Mouse (Mus musculus): Measurements from ENCODE around the gene Isoc2b. TPM values are rescaled to one million over a fixed set of nuclear protein-coding genes. Genes with fewer than 3 reads are reported as not detected.
"Not testable (repeated sequence)": the region's sequence is repeated elsewhere in the genome, so short reads cannot be mapped to it uniquely, and the experiment has no call there.

Isoc2b gene
- polyA plus RNA-seq, 1 experiment from 2014 or later: 3.3 TPM

DNA sequence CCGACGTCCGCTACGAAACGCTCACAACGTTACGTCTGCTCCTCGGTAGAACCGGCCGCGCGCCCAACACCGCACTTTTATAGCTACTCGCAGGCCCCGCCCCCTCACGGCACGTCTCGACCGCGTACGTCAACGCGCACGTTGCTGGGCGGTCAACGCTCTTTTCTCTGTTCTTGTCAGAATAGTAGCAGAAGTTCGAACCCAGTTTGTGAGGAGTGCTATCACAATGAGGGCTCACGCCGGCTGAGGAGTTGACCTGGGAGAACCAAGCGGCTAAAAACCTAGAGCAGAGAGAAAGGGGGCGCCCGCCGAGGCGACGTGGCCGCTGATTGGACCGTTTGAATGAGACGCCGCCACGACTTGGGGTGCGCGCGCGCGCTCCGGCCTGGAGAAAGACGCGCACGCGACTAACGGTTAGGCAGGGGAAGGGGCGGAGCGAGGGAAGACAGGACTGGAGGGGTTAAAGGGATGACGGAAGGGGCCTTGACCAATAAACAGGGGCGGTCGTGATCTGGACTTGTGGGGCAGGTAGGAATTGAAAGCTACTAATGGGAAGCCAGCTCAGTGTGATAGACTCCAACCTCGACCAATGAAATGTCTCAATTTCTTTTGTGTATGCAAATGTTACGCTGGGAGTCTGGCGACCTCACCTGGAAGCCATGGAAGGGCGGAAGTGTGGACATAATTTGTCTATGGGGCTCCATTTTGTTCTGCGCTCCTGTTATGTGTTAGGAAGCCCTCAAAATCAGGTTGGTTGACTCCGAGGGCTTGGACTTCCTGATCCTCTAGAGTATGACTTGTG lies 57.6 kb downstream of the Isoc2b start, which contains the start of gene Ube2s:
Ube2s (minus strand) TSS at position 288 of the 802 bp plus-strand sequence.
- no peaks in the 10 kb centered on the region for H3K27me3 ChIP-seq (replicated peaks; ENCODE audit: control insufficient read depth, insufficient read depth, low read length)
- H3K4me3 ChIP-seq (ENCODE audit: low read depth, low read length): peak within 1 kb of the TSS; percentile 97
- H3K9me3 ChIP-seq (replicated peaks; ENCODE audit: control insufficient read depth, low read length): no peaks in the 10 kb centered on the region
- H3K36me3 ChIP-seq (ENCODE audit: control insufficient read depth, insufficient read depth, low read length): peaks cover 27% of the 10 kb centered on the region
- H3K27ac ChIP-seq (ENCODE audit: low read depth, low read length): peak within 1 kb of the TSS; percentile 93
- peak within 1 kb of the TSS; percentile 98 for H3K9ac ChIP-seq (ENCODE audit: low read length)
- H3K4me1 ChIP-seq (ENCODE audit: control insufficient read depth, insufficient read depth, low read length): peaks cover 20% of the 10 kb centered on the region
- under 1% methylated on average over 62 of the region's 62 CpGs for WGBS
- DNase-seq (ENCODE audit: low spot score) (peak; percentile 100), ATAC-seq (peak; percentile 98)
- peak within 1 kb of the TSS; percentile 76 for H3K4me2 ChIP-seq (ENCODE audit: low read length)

DNA sequence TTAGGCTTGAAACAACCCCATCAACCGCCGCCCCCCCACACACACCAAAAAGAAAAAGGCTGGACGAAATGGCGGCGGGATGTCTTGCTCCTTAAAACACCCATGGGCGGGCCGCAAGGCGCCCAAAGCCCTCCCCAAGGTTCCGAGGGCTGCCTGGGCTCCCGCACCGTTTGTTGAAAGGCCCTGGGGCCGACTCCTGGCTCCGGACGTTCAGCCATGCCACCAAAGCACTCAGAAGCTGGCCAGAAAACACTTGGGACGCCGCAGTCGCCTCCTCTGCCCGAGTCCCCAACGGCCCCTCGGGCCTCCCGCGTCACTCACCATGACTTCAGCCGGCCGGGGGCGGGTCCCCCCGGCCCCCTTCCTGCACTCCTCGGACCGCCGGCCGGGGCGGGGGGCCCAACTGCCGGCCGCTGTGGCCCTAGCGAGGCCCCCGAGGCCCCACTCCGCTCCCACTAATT lies 58.2 kb downstream of the Isoc2b start:
- H3K9ac ChIP-seq (ENCODE audit: low read length): peak overlapping the region; percentile 98
- H3K36me3 ChIP-seq (ENCODE audit: control insufficient read depth, insufficient read depth, low read length): peaks cover 34% of the 10 kb centered on the region
- H3K27me3 ChIP-seq (replicated peaks; ENCODE audit: control insufficient read depth, insufficient read depth, low read length): no peaks in the 10 kb centered on the region
- H3K4me3 ChIP-seq (ENCODE audit: low read depth, low read length): peak overlapping the region; percentile 97
- under 1% methylated on average over 27 of the region's 36 CpGs for WGBS
- H3K9me3 ChIP-seq (replicated peaks; ENCODE audit: control insufficient read depth, low read length): no peaks in the 10 kb centered on the region
- H3K27ac ChIP-seq (ENCODE audit: low read depth, low read length): peak overlapping the region; percentile 93
- peak overlapping the region; percentile 76 for H3K4me2 ChIP-seq (ENCODE audit: low read length)
- H3K4me1 ChIP-seq (ENCODE audit: control insufficient read depth, insufficient read depth, low read length): peaks cover 20% of the 10 kb centered on the region
- DNase-seq (ENCODE audit: low spot score): peak; percentile 36
- peak; percentile 28 for ATAC-seq

DNA sequence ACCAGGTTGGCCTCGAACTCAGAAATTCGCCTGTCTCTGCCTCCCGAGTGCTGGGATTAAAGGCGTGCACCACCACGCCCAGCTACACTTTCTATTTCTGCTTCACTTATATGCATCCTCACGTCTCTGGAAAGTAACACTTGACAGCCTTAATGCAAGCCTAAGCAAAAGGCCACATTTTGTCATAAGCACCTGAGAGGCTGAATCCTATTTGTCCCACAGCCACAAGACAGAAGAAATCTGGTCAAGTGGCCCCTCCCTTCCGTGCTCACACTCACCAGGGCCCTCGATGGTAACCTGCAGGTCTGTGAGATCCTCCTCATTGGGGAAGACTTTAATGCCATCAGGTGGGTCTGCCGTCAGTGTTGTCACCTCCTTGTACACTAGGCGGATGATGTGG lies 58.9 kb downstream of the Isoc2b start:
- ATAC-seq; H3K27ac ChIP-seq (ENCODE audit: low read depth, low read length); H3K27me3 ChIP-seq (replicated peaks; ENCODE audit: control insufficient read depth, insufficient read depth, low read length); DNase-seq (ENCODE audit: low spot score); H3K9me3 ChIP-seq (replicated peaks; ENCODE audit: control insufficient read depth, low read length): not testable (repeated sequence)
- peaks cover 20% of the 10 kb centered on the region for H3K4me1 ChIP-seq (ENCODE audit: control insufficient read depth, insufficient read depth, low read length)
- H3K9ac ChIP-seq (ENCODE audit: low read length): peak overlapping the region; percentile 98
- H3K4me2 ChIP-seq (ENCODE audit: low read length): peak overlapping the region; percentile 76
- peaks cover 41% of the 10 kb centered on the region for H3K36me3 ChIP-seq (ENCODE audit: control insufficient read depth, insufficient read depth, low read length)
- H3K4me3 ChIP-seq (ENCODE audit: low read depth, low read length): peak overlapping the region; percentile 97
- WGBS: 44% methylated on average over 10 of the region's 10 CpGs

DNA sequence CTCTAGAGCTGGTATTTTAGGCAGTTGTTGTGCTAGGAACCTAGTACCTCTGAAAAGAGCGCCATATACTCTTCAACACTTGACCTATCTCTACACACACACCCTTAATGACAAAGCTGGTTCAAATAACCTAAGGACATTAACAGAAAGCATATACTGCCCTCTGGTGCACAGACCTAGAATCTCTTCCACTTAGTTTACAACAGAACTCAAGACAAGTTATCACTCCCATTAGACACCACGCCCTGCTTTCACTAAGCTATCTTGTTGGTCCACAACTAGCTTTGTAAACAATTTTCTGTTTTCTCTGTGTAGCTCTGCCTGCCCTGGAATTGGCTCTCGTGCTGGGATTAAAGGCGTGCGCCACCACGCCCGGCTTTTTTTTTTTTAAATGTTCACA lies 63.3 kb downstream of the Isoc2b start:
- no peak; the same call in 1 of the 2 replicates for ATAC-seq
- no peak overlapping the region for H3K9ac ChIP-seq (ENCODE audit: low read length)

DNA sequence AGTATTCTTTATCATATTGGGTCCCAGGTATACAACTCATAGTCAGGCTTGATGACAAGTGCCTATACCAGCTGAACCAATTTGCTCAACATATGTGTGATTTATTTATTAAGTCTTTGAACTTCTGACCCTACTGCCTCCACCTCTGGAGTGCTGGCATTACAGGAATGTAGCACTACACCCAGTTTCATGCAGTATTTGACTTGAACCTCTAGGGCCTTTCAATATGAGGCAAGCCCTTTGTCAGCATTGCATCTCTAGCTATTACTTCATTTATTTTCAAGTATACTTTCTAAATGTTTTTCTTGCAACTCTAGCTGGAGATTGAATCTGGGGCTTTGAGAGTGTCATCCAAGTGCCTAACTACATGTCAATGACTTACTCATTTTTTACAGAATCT lies 67.8 kb downstream of the Isoc2b start:
- no peak overlapping the region for H3K4me2 ChIP-seq (ENCODE audit: low read length)
- H3K4me1 ChIP-seq (ENCODE audit: control insufficient read depth, insufficient read depth, low read length): no peaks in the 10 kb centered on the region
- ATAC-seq: no peak
- no peak overlapping the region for H3K4me3 ChIP-seq (ENCODE audit: low read depth, low read length)
- no peak overlapping the region for H3K9ac ChIP-seq (ENCODE audit: low read length)
- no peaks in the 10 kb centered on the region for H3K9me3 ChIP-seq (replicated peaks; ENCODE audit: control insufficient read depth, low read length)
- no peaks in the 10 kb centered on the region for H3K27me3 ChIP-seq (replicated peaks; ENCODE audit: control insufficient read depth, insufficient read depth, low read length)
- peaks cover 52% of the 10 kb centered on the region for H3K36me3 ChIP-seq (ENCODE audit: control insufficient read depth, insufficient read depth, low read length)
- H3K27ac ChIP-seq (ENCODE audit: low read depth, low read length): no peak overlapping the region
- DNase-seq (ENCODE audit: low spot score): no peak

More for the DNA sequence above, 63.3 kb downstream of the Isoc2b start:
- H3K36me3 ChIP-seq (ENCODE audit: control insufficient read depth, insufficient read depth, low read length): peaks cover 64% of the 10 kb centered on the region
- H3K27me3 ChIP-seq (replicated peaks; ENCODE audit: control insufficient read depth, insufficient read depth, low read length): no peaks in the 10 kb centered on the region
- peaks cover 16% of the 10 kb centered on the region for H3K4me1 ChIP-seq (ENCODE audit: control insufficient read depth, insufficient read depth, low read length)
- WGBS: 95% methylated on average over 7 of the region's 7 CpGs
- no peak overlapping the region for H3K4me3 ChIP-seq (ENCODE audit: low read depth, low read length)
- no peak overlapping the region for H3K27ac ChIP-seq (ENCODE audit: low read depth, low read length)
- H3K9me3 ChIP-seq (replicated peaks; ENCODE audit: control insufficient read depth, low read length): no peaks in the 10 kb centered on the region
- peak; percentile 69 for DNase-seq (ENCODE audit: low spot score)
- no peak overlapping the region for H3K4me2 ChIP-seq (ENCODE audit: low read length)

DNA sequence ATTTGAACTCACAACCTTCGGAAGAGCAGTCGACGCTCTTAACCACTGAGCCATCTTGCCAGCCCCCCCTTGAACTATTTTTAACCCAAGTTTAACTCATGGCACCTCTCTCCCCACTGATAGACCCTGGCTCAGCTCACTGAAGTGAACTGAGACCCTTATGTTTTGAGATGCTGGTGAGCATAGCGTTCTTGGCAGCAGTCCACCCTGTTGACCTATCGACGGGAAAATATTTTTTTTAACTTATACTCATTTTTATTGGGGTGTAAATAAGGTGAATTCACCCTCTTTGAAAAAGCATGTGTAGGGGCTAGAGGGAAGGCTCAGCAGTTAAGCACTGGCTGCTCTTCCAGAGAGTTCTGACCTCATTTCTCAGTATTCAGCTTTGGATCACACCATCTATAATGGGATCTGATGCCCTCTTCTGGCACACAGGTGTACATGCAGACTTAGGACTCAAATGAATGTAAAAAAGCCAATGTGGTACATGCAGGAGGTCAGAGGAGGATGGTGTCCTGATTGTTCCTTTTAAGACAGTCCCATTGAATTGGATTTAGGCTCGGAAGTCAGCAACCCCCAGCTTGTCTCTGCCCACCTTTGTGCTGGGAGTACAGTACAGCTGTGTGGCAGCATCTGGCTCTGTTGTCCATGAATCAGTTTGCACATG lies 74.2 kb downstream of the Isoc2b start:
- Histone ChIP-seq H3K4me3 (ENCODE audit: low read depth, low read length) (no peak overlapping the region), H3K9ac (ENCODE audit: low read length) (no peak overlapping the region), H3K27ac (ENCODE audit: low read depth, low read length) (no peak overlapping the region), H3K9me3 (replicated peaks; ENCODE audit: control insufficient read depth, low read length) (no peaks in the 10 kb centered on the region), H3K27me3 (replicated peaks; ENCODE audit: control insufficient read depth, insufficient read depth, low read length) (no peaks in the 10 kb centered on the region), H3K36me3 (ENCODE audit: control insufficient read depth, insufficient read depth, low read length) (peaks cover 45% of the 10 kb centered on the region), H3K4me2 (ENCODE audit: low read length) (no peak overlapping the region), H3K4me1 (ENCODE audit: control insufficient read depth, insufficient read depth, low read length) (0 out of 2 replicates have a peak, but pooled peaks cover 4% of the 10 kb centered on the region)
- peak; percentile 77 for DNase-seq (ENCODE audit: low spot score)
- WGBS: 71% methylated on average over 7 of the region's 7 CpGs
- no peak for ATAC-seq

Other genes with a start within 250 kb of the Isoc2b start
- gene Tmem86b, start 238.8 kb downstream of the Isoc2b start, polyA plus RNA-seq (2014; fragmentation: Nextera tagmentation; extraction: Ambion mirVana): 2.4 and 2.6 TPM in 2 replicates
- 4.4 and 5.3 TPM in 2 replicates for gene Ppp6r1, start 211.2 kb downstream of the Isoc2b start, polyA plus RNA-seq (2014; fragmentation: Nextera tagmentation; extraction: Ambion mirVana)
- 141 and 156 TPM in 2 replicates for gene Hspbp1, start 185.2 kb downstream of the Isoc2b start, polyA plus RNA-seq (2014; fragmentation: Nextera tagmentation; extraction: Ambion mirVana)
- gene Brsk1, start 179.7 kb downstream of the Isoc2b start, polyA plus RNA-seq (2014; fragmentation: Nextera tagmentation; extraction: Ambion mirVana): 7.9 and 8.0 TPM in 2 replicates
- 0.12 TPM in 1 of 2 replicates, not detected in the other for gene Tmem150b, start 145.0 kb downstream of the Isoc2b start, polyA plus RNA-seq (2014; fragmentation: Nextera tagmentation; extraction: Ambion mirVana)
- gene Kmt5c, start 130.1 kb downstream of the Isoc2b start, polyA plus RNA-seq (2014; fragmentation: Nextera tagmentation; extraction: Ambion mirVana): 54.6 and 57.1 TPM in 2 replicates
- 11.7 and 13.1 TPM in 2 replicates for gene Cox6b2, start 117.2 kb downstream of the Isoc2b start, polyA plus RNA-seq (2014; fragmentation: Nextera tagmentation; extraction: Ambion mirVana)
- gene Fam71e2, start 99.0 kb downstream of the Isoc2b start, polyA plus RNA-seq (2014; fragmentation: Nextera tagmentation; extraction: Ambion mirVana): not detected in 2 replicates
- gene Il11, start 87.4 kb downstream of the Isoc2b start, polyA plus RNA-seq (2014; fragmentation: Nextera tagmentation; extraction: Ambion mirVana): 0.21 and 0.32 TPM in 2 replicates
- gene Tmem190, start 87.3 kb downstream of the Isoc2b start, polyA plus RNA-seq (2014; fragmentation: Nextera tagmentation; extraction: Ambion mirVana): not detected in 2 replicates
- gene Tmem238, start 80.6 kb downstream of the Isoc2b start, polyA plus RNA-seq (2014; fragmentation: Nextera tagmentation; extraction: Ambion mirVana): 1.5 and 1.7 TPM in 2 replicates
- 179 and 182 TPM in 2 replicates for gene Rpl28, start 77.4 kb downstream of the Isoc2b start, polyA plus RNA-seq (2014; fragmentation: Nextera tagmentation; extraction: Ambion mirVana)
- 378 and 472 TPM in 2 replicates for gene Ube2s, start 57.7 kb downstream of the Isoc2b start, polyA plus RNA-seq (2014; fragmentation: Nextera tagmentation; extraction: Ambion mirVana)
- 5.8 and 7.7 TPM in 2 replicates for gene Shisa7, start 25.6 kb downstream of the Isoc2b start, polyA plus RNA-seq (2014; fragmentation: Nextera tagmentation; extraction: Ambion mirVana)
- 0.53 and 0.59 TPM in 2 replicates for gene Isoc2a, start 6.9 kb upstream of the Isoc2b start, polyA plus RNA-seq (2014; fragmentation: Nextera tagmentation; extraction: Ambion mirVana)
- 0.33 and 0.44 TPM in 2 replicates for gene Gm36210, start 36.3 kb upstream of the Isoc2b start, polyA plus RNA-seq (2014; fragmentation: Nextera tagmentation; extraction: Ambion mirVana)
- gene Zfp628, start 45.0 kb upstream of the Isoc2b start, polyA plus RNA-seq (2014; fragmentation: Nextera tagmentation; extraction: Ambion mirVana): 3.6 and 3.8 TPM in 2 replicates
- gene Nat14, start 51.8 kb upstream of the Isoc2b start, polyA plus RNA-seq (2014; fragmentation: Nextera tagmentation; extraction: Ambion mirVana): 9.8 and 17.7 TPM in 2 replicates
- 0.23 and 0.41 TPM in 2 replicates for gene Ssc5d, start 55.5 kb upstream of the Isoc2b start, polyA plus RNA-seq (2014; fragmentation: Nextera tagmentation; extraction: Ambion mirVana)
- gene Sbk2, start 94.1 kb upstream of the Isoc2b start, polyA plus RNA-seq (2014; fragmentation: Nextera tagmentation; extraction: Ambion mirVana): not detected in 2 replicates
- gene Sbk3, start 100.9 kb upstream of the Isoc2b start, polyA plus RNA-seq (2014; fragmentation: Nextera tagmentation; extraction: Ambion mirVana): 0.39 and 0.42 TPM in 2 replicates
- gene Zfp579, start 125.9 kb upstream of the Isoc2b start, polyA plus RNA-seq (2014; fragmentation: Nextera tagmentation; extraction: Ambion mirVana): 37.9 and 52.9 TPM in 2 replicates
- 11.3 and 13.5 TPM in 2 replicates for gene Zfp524, start 144.2 kb upstream of the Isoc2b start, polyA plus RNA-seq (2014; fragmentation: Nextera tagmentation; extraction: Ambion mirVana)
- gene Fiz1, start 144.4 kb upstream of the Isoc2b start, polyA plus RNA-seq (2014; fragmentation: Nextera tagmentation; extraction: Ambion mirVana): 34.3 and 42.8 TPM in 2 replicates
- gene Gm44973, start 145.2 kb upstream of the Isoc2b start, polyA plus RNA-seq (2014; fragmentation: Nextera tagmentation; extraction: Ambion mirVana): 0.59 and 1.9 TPM in 2 replicates
- gene Zfp865, start 150.1 kb upstream of the Isoc2b start, polyA plus RNA-seq (2014; fragmentation: Nextera tagmentation; extraction: Ambion mirVana): 5.4 and 5.9 TPM in 2 replicates
- gene Ccdc106, start 150.3 kb upstream of the Isoc2b start, polyA plus RNA-seq (2014; fragmentation: Nextera tagmentation; extraction: Ambion mirVana): 36.1 and 45.5 TPM in 2 replicates
- gene 4632433K11Rik, start 163.9 kb upstream of the Isoc2b start, polyA plus RNA-seq (2014; fragmentation: Nextera tagmentation; extraction: Ambion mirVana): not detected in 2 replicates
- gene Zfp784, start 168.2 kb upstream of the Isoc2b start, polyA plus RNA-seq (2014; fragmentation: Nextera tagmentation; extraction: Ambion mirVana): 6.2 and 6.3 TPM in 2 replicates
- 54.5 and 64.9 TPM in 2 replicates for gene Zfp580, start 181.3 kb upstream of the Isoc2b start, polyA plus RNA-seq (2014; fragmentation: Nextera tagmentation; extraction: Ambion mirVana)
- 124 and 133 TPM in 2 replicates for gene U2af2, start 191.9 kb upstream of the Isoc2b start, polyA plus RNA-seq (2014; fragmentation: Nextera tagmentation; extraction: Ambion mirVana)
- 71.3 and 89.0 TPM in 2 replicates for gene Epn1, start 210.0 kb upstream of the Isoc2b start, polyA plus RNA-seq (2014; fragmentation: Nextera tagmentation; extraction: Ambion mirVana)
- gene Rfpl4, start 246.7 kb upstream of the Isoc2b start, polyA plus RNA-seq (2014; fragmentation: Nextera tagmentation; extraction: Ambion mirVana): not detected in 2 replicates

All from forebrain, embryonic 14.5 days (tissue).